Mouse (Mus musculus): ENCODE results near the gene Thnsl2. TPM values are rescaled to one million over a fixed set of nuclear protein-coding genes. Genes with fewer than 3 reads are reported as not detected.
A peak's percentile ranks its signal among the peaks of the same experiment; 100 is the strongest.

The Thnsl2 gene
- polyA plus RNA-seq, 1 experiment from 2014 or later, result 6.4 TPM

- no peaks in the 10 kb centered on the region for H3K4me1 ChIP-seq
- ATAC-seq, result no peak
- no peaks in the 10 kb centered on the region for H3K9me3 ChIP-seq (replicated peaks)
- H3K4me2 ChIP-seq, result 0 out of 2 replicates have a peak overlapping the region, but pooled peaks have one; percentile 20
- H3K27me3 ChIP-seq (replicated peaks), result no peaks in the 10 kb centered on the region
- WGBS (ENCODE audit: insufficient replicate concordance), result 66% methylated on average over 5 of the region's 5 CpGs
- H3K9ac ChIP-seq, result no peak overlapping the region
- no peaks in the 10 kb centered on the region for H3K36me3 ChIP-seq
- no peak overlapping the region for H3K4me3 ChIP-seq
- H3K27ac ChIP-seq, result no peak overlapping the region
Observed at GRCm38 (mm10) chr6:71156674-71157326, 12.6 kb upstream of the Thnsl2 start.

- WGBS (ENCODE audit: insufficient replicate concordance), result 81% methylated on average over 6 of the region's 6 CpGs
- no peak for ATAC-seq
- Histone ChIP-seq H3K4me2 (no peak overlapping the region), H3K27me3 (replicated peaks) (no peaks in the 10 kb centered on the region), H3K36me3 (no peaks in the 10 kb centered on the region), H3K27ac (no peak overlapping the region), H3K9me3 (replicated peaks) (no peaks in the 10 kb centered on the region), H3K9ac (no peak overlapping the region), H3K4me3 (no peak overlapping the region), H3K4me1 (no peaks in the 10 kb centered on the region)
Observed at GRCm38 (mm10) chr6:71154861-71155260, 10.6 kb upstream of the Thnsl2 start.

DNA sequence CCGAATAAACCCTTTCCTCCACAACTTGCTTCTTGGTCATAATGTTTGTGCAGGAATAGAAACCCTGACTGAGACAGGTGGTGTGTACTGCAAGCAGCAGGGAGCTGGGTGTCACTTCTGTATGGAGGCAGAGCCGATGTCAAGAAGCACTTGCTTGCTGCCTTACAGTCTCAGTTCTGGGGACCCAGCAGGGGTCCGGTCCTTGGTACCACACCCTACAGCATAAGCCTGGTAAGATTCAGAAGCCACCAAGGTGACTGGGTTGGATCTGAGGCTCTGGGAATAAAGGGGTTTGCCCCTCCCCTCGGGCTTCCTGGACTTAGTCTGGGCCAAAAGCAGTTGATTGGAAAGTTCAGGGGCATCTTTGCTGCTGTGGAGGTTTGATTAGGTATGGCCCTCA lies 9.2 kb upstream of the Thnsl2 start:
- Histone ChIP-seq H3K9me3 (replicated peaks) (no peaks in the 10 kb centered on the region), H3K27me3 (replicated peaks) (no peaks in the 10 kb centered on the region), H3K27ac (no peak overlapping the region), H3K4me1 (no peaks in the 10 kb centered on the region), H3K4me2 (no peak overlapping the region), H3K9ac (no peak overlapping the region), H3K4me3 (no peak overlapping the region), H3K36me3 (no peaks in the 10 kb centered on the region)
- no peak for ATAC-seq
- WGBS (ENCODE audit: insufficient replicate concordance), result 67% methylated on average over 4 of the region's 4 CpGs

GRCm38 (mm10) chr6:71151098-71151497 lies 6.9 kb upstream of the Thnsl2 start:
- 34% methylated on average over 10 of the region's 10 CpGs for WGBS (ENCODE audit: insufficient replicate concordance)
- Histone ChIP-seq H3K9me3 (replicated peaks) (no peaks in the 10 kb centered on the region), H3K9ac (no peak overlapping the region), H3K4me1 (no peaks in the 10 kb centered on the region), H3K36me3 (no peaks in the 10 kb centered on the region), H3K4me3 (no peak overlapping the region), H3K4me2 (no peak overlapping the region), H3K27me3 (replicated peaks) (no peaks in the 10 kb centered on the region), H3K27ac (no peak overlapping the region)
- ATAC-seq, result no peak

- Histone ChIP-seq H3K4me2 (no peak overlapping the region), H3K4me3 (no peak overlapping the region), H3K27me3 (replicated peaks) (0 out of 2 replicates have a peak, but pooled peaks cover 4% of the 10 kb centered on the region), H3K36me3 (no peaks in the 10 kb centered on the region), H3K9me3 (replicated peaks) (no peaks in the 10 kb centered on the region), H3K27ac (no peak overlapping the region), H3K4me1 (0 out of 2 replicates have a peak, but pooled peaks cover under 1% of the 10 kb centered on the region), H3K9ac (no peak overlapping the region)
- peak; percentile 51; the same call in 1 of the 2 replicates for ATAC-seq
- WGBS (ENCODE audit: insufficient replicate concordance), result 15% methylated on average over 5 of the region's 5 CpGs
Observed at GRCm38 (mm10) chr6:71149534-71149933, 5.3 kb upstream of the Thnsl2 start.

- H3K27me3 ChIP-seq (replicated peaks), result peaks cover 11% of the 10 kb centered on the region; the same call in 1 of the 2 replicates
- WGBS (ENCODE audit: insufficient replicate concordance), result 58% methylated on average over 6 of the region's 6 CpGs
- no peak overlapping the region for H3K9ac ChIP-seq
- H3K9me3 ChIP-seq (replicated peaks), result no peaks in the 10 kb centered on the region
- no peak overlapping the region for H3K27ac ChIP-seq
- peaks cover 9% of the 10 kb centered on the region; the same call in 1 of the 2 replicates for H3K4me1 ChIP-seq
- H3K4me3 ChIP-seq, result no peak overlapping the region
- ATAC-seq, result no peak
- no peaks in the 10 kb centered on the region for H3K36me3 ChIP-seq
- no peak overlapping the region for H3K4me2 ChIP-seq
Observed at GRCm38 (mm10) chr6:71148336-71148735, 4.1 kb upstream of the Thnsl2 start.

- Histone ChIP-seq H3K9ac (no peak overlapping the region; the same call in 1 of the 2 replicates), H3K36me3 (no peaks in the 10 kb centered on the region), H3K27ac (peak overlapping the region; percentile 20; the same call in 1 of the 2 replicates), H3K4me1 (peaks cover 21% of the 10 kb centered on the region), H3K9me3 (replicated peaks) (no peaks in the 10 kb centered on the region), H3K4me3 (no peak overlapping the region), H3K4me2 (no peak overlapping the region), H3K27me3 (replicated peaks) (peaks cover 15% of the 10 kb centered on the region; the same call in 1 of the 2 replicates)
- WGBS (ENCODE audit: insufficient replicate concordance), result 50% methylated on average over 3 of the region's 3 CpGs
- ATAC-seq, result no peak
Observed at GRCm38 (mm10) chr6:71145288-71145989, 1.2 kb upstream of the Thnsl2 start.

GRCm38 (mm10) chr6:71143154-71143893 lies 915 bp downstream of the Thnsl2 start:
- 0 out of 2 replicates have a peak overlapping the region, but pooled peaks have one; percentile 54 for H3K27ac ChIP-seq
- peak overlapping the region; percentile 83 for H3K4me2 ChIP-seq
- peak overlapping the region; percentile 60 for H3K4me3 ChIP-seq
- 4% methylated on average over 19 of the region's 19 CpGs for WGBS (ENCODE audit: insufficient replicate concordance)
- H3K27me3 ChIP-seq (replicated peaks), result peaks cover 15% of the 10 kb centered on the region; the same call in 1 of the 2 replicates
- no peak; the same call in 1 of the 2 replicates for ATAC-seq
- peak overlapping the region; percentile 65 for H3K9ac ChIP-seq
- H3K9me3 ChIP-seq (replicated peaks), result no peaks in the 10 kb centered on the region
- H3K36me3 ChIP-seq, result no peaks in the 10 kb centered on the region
- peaks cover 21% of the 10 kb centered on the region for H3K4me1 ChIP-seq

GRCm38 (mm10) chr6:71135031-71135430 lies 9.2 kb downstream of the Thnsl2 start:
- no peak for ATAC-seq
- no peaks in the 10 kb centered on the region for H3K9me3 ChIP-seq (replicated peaks)
- no peak overlapping the region for H3K27ac ChIP-seq
- H3K4me3 ChIP-seq, result no peak overlapping the region
- H3K4me2 ChIP-seq, result no peak overlapping the region
- H3K27me3 ChIP-seq (replicated peaks), result no peaks in the 10 kb centered on the region
- H3K36me3 ChIP-seq, result no peaks in the 10 kb centered on the region
- H3K9ac ChIP-seq, result no peak overlapping the region
- 60% methylated on average over 3 of the region's 3 CpGs for WGBS (ENCODE audit: insufficient replicate concordance)
- no peaks in the 10 kb centered on the region for H3K4me1 ChIP-seq

DNA sequence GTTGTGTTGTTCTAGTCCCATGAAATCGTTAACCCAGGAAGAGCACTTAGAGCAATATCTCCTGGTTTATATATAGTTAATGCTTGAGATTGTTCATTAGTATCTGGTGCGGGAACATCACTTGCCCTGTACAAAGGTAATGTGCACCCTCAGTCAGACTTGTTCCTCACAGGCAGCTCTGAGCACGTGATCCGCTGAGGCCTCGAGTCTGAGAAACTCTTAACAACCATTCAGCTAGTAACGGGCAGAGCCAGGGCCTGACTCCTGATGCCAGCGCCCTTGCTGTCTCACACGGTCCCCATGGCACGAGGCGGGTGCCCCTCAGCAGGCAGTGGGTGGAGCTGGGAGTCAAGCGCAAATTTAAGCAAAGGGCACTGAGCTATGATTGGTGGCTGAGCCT lies 10.7 kb downstream of the Thnsl2 start:
- Histone ChIP-seq H3K4me3 (no peak overlapping the region), H3K9me3 (replicated peaks) (no peaks in the 10 kb centered on the region), H3K4me2 (no peak overlapping the region), H3K9ac (no peak overlapping the region), H3K36me3 (no peaks in the 10 kb centered on the region), H3K4me1 (no peaks in the 10 kb centered on the region), H3K27ac (no peak overlapping the region), H3K27me3 (replicated peaks) (no peaks in the 10 kb centered on the region)
- 62% methylated on average over 11 of the region's 11 CpGs for WGBS (ENCODE audit: insufficient replicate concordance)
- no peak for ATAC-seq

GRCm38 (mm10) chr6:71131038-71131437 lies 13.2 kb downstream of the Thnsl2 start:
- H3K36me3 ChIP-seq, result no peaks in the 10 kb centered on the region
- H3K4me3 ChIP-seq, result no peak overlapping the region
- no peak overlapping the region for H3K27ac ChIP-seq
- no peak overlapping the region for H3K4me2 ChIP-seq
- ATAC-seq, result no peak
- no peak overlapping the region for H3K9ac ChIP-seq
- H3K4me1 ChIP-seq, result no peaks in the 10 kb centered on the region
- no peaks in the 10 kb centered on the region for H3K27me3 ChIP-seq (replicated peaks)
- no peaks in the 10 kb centered on the region for H3K9me3 ChIP-seq (replicated peaks)

DNA sequence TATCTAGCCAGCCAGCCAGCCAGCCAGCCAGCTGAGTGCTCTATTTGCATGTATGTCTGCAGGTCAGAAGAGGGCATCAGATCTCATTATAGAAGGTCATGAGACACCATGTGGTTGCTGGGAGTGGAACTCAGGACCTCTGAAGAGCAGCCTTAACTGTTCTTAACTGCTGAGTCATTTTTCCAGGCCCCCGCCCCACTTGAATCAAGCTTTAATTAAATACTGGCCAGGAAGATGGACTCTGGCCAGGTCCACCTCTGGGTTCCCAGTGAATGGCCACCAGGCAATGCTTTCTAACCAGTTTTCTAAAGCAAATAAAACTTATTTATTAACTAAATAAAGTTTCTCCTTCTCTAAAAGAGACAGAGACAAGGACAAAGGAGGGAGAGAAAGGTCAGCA lies 14.0 kb downstream of the Thnsl2 start:
- Histone ChIP-seq H3K4me2 (no peak overlapping the region), H3K36me3 (no peaks in the 10 kb centered on the region), H3K9me3 (replicated peaks) (no peaks in the 10 kb centered on the region), H3K9ac (no peak overlapping the region), H3K4me1 (no peaks in the 10 kb centered on the region), H3K4me3 (no peak overlapping the region), H3K27me3 (replicated peaks) (no peaks in the 10 kb centered on the region), H3K27ac (no peak overlapping the region)
- ATAC-seq, result no peak
- 55% methylated on average over 1 of the region's 1 CpGs for WGBS (ENCODE audit: insufficient replicate concordance)

Data from liver, embryonic 12.5 days (tissue).